Mouse (Mus musculus): ENCODE results near the gene Tmem50a.

- no peak for TF ChIP-seq POLR2A (IDR thresholded peaks at IDR 0.05; ENCODE audit: low read depth, low read length)
- TF ChIP-seq CTCF (IDR thresholded peaks at IDR 0.05; ENCODE audit: borderline replicate concordance, insufficient read depth, low read length), result no peak
Measured at GRCm38 (mm10) chr4:134901126-134901525, 13.7 kb downstream of the Tmem50a start.
